Mouse (Mus musculus) activated CD4-positive, CD25-positive, alpha-beta regulatory T cell, adult 9 weeks (primary cell): ENCODE measurements around the gene Herc4. TPM values are rescaled to one million over a fixed set of nuclear protein-coding genes. Genes with fewer than 3 reads are reported as not detected.

ENCODE experiments used
- polyA plus RNA-seq: library from polyadenylated mRNA; unstranded; fragments of 100-300 nt; shearing (Covaris generic); gene quantifications from one replicate; pipeline ENCODE4 v1.2.1, GENCODE M21; 2017

Herc4 gene
- polyA plus RNA-seq: 155 TPM

GRCm38 (mm10) chr10:63243493-63244054 lies at the start of gene Herc4:
Gene Herc4 (plus strand): TSS chr10:63243810.

GRCm38 (mm10) chr10:63203728-63204127 lies 39.9 kb upstream of the Herc4 start, which contains the start of gene Mypn:
Gene Mypn (minus strand): TSS chr10:63203952.

Other genes starting within 250 kb of the Herc4 start
- gene Hnrnph3, start 219.6 kb upstream of the Herc4 start, polyA plus RNA-seq: 81.2 TPM
- 0.73 TPM for gene Pbld2, start 219.5 kb upstream of the Herc4 start, polyA plus RNA-seq
- 0.12 TPM for gene Pbld1, start 183.6 kb upstream of the Herc4 start, polyA plus RNA-seq
- gene Atoh7, start 144.2 kb upstream of the Herc4 start, polyA plus RNA-seq: not detected
- gene Mypn, start 39.9 kb upstream of the Herc4 start, polyA plus RNA-seq: not detected
- gene Sirt1, start 137.9 kb downstream of the Herc4 start, polyA plus RNA-seq: 3.4 TPM
- 8.2 TPM for gene Dnajc12, start 138.6 kb downstream of the Herc4 start, polyA plus RNA-seq
- not detected for gene Gm7075, start 178.0 kb downstream of the Herc4 start, polyA plus RNA-seq
- not detected for gene Ctnna3, start 186.3 kb downstream of the Herc4 start, polyA plus RNA-seq